Mouse (Mus musculus) CH12F3 (cell line): ENCODE results near the gene Rprd1b.
"Not testable (repeated sequence)": the region's sequence is repeated elsewhere in the genome, so short reads cannot be mapped to it uniquely, and the experiment has no call there.

Source experiments
- in situ Hi-C: fragments of 300-500 bp; cut with MboI; formaldehyde crosslinking; loops from 2 replicates; pipeline ENCODE4 v1.14.3; 2020; ENCODE audit warnings: low sequenced_read_pairs

The Rprd1b gene

DNA sequence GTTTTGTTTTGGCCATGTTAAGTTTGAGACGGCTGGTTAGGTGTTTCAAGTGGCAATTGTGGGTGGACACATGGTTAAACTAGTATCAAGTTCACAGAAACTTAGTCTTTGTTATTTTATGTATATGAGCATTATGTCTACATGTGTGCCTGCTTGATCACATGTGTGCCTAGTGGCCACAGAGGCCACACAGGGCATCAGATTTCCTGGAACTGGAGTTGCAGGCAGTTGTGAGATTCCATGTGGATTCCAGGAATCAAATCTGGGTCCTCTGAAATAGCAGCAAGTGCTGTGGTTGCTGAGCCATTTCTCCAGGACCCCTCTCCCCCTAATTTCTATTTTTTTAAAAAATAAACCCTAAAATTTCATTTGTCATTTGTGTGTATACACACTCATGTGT lies 11.4 kb downstream of the Rprd1b start:
- in situ Hi-C loops: no loop called here

DNA sequence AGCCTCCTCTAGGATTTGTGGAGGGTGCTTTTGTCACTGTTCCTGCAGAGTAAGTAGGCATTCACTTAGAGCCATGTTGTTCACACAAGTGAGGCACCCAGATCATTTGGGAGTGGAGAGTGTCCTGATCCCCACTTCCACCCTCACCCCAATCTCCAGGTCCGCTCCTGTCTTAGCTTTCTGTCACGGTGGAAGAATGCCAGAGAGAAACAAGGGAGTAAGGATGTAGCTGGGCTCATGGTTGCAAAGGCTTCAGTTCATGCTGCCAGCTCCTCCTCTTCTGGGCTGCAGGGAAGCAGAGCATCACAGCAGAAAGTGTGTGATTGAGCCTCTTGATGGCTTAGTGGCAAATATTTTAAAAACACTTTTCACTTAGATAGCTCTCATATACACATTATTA lies 12.1 kb downstream of the Rprd1b start:
- in situ Hi-C loops: no loop called here

- in situ Hi-C loops: no loop called here
These were observed 15.2 kb downstream of the Rprd1b start for GRCm38 (mm10) chr2:158043504-158043903.

DNA sequence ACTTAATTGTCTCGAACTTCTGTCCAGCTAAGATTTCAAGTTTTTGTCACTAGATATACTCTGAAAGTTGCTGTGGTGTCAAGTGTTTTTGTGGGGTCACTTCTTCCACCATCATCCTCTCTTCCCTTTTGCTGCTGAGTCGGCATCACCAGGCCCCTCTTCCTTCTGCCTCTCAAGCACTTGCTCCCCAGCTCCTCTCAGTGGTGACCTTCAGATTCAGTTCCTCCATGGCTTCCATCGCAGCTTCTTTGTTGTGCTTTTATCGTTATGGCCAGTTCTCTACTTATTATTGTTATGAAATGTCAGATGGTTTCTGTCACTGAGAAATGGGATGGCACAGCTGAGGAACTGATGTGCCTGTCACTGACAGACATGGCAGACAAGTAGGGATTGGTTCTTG lies 17.9 kb downstream of the Rprd1b start:
- in situ Hi-C loops: no loop called here

DNA sequence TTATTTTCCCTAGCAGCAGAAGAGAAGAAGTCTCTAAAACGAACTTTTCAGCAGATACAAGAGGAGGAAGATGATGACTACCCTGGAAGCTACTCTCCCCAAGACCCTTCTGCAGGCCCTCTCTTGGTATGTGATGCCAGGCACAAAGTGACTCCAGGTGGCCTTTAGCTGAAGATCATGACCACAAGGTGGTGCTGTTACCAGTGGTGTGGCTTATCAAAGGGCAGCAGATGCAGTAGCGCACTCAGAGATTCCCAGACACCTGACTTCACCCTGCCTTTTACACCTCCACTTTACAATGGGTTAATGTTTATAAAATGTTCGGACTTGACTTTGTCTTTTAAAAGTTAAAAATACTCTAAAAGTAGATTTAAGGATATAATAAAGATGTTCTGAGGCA lies 19.6 kb downstream of the Rprd1b start:
- in situ Hi-C loops: no loop called here

DNA sequence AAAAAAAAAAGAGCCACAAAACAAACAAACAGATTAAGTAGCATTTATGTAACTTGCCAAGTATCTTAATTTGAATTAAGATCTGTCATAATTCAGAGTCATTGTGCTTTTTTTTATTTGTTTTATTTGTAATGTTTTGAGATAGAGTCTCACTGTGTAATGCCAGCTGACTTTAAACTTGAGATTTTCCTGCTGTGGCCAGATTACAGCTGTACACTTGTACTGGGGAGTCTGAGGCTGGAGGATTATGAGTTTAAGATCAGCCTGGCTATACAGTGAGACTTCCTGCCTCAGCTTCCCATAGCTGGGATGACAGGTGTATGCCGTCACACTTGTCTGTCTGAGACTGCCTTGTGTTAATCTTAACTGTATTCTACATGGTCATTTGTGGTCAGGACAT lies 20.4 kb downstream of the Rprd1b start:
- in situ Hi-C loops: no loop called here

DNA sequence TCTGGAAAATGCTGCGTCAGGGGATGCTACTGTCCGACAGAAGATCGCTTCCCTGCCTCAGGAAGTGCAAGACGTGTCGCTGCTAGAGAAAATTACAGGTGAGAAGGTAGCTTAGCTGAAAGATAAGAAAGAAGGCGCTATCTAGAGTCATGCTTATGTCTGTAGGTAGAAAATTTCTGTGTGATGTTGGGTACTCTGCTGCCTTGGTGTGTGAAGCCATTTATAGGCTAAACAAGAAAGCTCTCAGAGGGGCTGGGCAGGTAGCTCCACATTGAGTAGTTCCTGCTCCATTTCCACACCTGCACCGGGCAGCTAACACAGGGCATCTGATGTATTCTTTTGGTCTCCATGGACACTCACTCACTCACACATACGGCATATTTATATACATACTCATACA lies 21.8 kb downstream of the Rprd1b start:
- in situ Hi-C loops: no loop called here

DNA sequence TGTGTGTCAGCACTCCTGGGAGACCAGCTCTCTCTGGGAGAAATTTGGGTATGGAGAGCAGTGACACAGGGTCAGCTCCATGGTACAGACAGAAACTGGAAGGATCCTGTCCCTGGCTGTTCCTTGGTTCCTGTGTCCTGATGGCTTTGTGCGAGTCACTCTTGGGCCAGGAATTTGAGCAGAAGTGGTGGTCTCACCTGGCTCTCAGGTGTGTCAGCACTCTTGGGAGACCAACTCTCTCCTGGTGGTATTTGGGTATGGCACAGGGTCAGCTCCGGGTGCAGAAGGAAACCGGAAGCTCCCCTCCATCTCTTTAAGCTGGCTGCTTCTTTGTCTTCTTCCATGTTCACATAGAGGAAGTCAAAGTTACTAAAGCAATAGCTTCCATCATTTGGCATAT lies 26.3 kb downstream of the Rprd1b start:
- in situ Hi-C loops: no loop called here

DNA sequence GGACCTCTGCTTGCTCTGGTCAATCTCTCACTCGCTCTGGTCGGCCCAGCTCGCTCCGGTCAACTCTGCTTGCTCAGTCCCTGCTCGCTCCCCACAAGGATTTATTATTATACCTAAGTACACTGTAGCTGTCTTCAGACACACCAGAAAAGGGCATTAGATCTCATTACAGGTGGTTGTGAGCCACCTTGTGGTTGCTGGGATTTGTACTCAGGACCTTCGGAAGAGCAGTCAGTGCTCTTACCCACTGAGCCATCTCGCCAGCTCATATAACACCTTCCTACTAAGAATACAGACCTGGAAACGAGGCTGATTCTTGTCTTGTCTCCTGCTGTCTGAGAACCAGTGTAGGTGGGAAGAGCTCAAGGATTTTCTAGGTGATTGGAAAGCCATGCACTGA lies 27.1 kb downstream of the Rprd1b start:
- in situ Hi-C loops: not testable (repeated sequence)

GRCm38 (mm10) chr2:158057030-158057429 lies 28.7 kb downstream of the Rprd1b start:
- in situ Hi-C loops: no loop called here

DNA sequence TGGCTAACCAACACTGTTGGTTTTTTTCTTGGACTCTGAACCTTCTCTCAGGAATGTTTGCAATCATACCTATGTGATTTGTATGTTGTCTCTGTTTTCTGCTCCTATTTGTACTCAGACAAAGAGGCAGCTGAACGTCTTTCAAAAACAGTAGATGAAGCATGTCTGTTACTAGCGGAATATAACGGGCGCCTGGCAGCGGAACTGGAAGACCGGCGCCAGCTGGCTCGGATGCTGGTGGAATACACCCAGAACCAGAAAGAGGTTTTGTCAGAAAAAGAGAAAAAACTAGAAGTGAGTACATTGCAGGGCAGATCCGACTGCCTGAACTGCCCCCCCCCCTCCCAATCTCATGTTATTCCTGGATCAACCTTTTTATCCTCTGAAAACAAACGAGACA lies 30.2 kb downstream of the Rprd1b start:
- in situ Hi-C loops: no loop called here

GRCm38 (mm10) chr2:158059666-158060105 lies 31.4 kb downstream of the Rprd1b start:
- in situ Hi-C loops: no loop called here

DNA sequence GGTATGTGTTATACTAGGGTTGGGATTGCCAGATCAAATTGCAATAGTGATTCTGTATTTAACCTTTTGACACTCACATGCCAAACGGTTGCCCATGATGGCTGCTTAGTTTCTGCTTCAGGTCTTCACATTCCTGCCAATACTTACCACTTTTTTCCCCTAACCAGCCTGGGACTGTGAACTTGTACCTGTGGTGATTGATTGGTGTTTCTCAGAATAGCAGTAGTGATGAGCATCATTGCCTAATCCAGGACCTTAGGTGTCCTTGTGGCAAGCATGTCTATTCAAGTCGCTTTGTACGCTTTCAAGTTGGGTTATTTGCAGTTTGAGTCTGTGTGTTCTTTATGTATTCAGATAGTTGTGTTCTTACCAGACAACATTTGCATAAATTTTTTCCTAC lies 34.7 kb downstream of the Rprd1b start:
- in situ Hi-C loops: no loop called here

- in situ Hi-C loops: no loop called here
These were observed 36.3 kb downstream of the Rprd1b start for GRCm38 (mm10) chr2:158064571-158065048.

GRCm38 (mm10) chr2:158065064-158065463 lies 36.8 kb downstream of the Rprd1b start:
- in situ Hi-C loops: no loop called here

DNA sequence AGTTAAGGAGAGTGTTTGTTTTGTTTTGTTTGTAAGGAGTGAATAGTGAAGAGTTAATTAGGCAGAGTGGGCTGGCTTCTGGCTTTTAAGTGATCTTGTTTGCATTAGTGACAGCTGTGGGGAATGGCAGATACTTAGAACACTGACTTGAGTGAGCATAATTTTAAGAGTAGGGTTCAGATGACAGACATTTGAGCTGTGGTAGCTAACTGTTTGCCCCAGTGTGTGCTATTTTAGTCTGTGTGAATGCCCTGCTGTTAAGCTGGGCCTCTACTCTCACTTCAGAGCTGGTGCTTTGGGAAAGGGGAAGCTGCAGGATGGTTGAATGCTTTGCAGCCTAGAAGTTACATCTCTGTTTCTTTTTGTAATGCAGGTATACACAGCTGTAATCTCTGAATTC lies 38.2 kb downstream of the Rprd1b start:
- in situ Hi-C loops: no loop called here

GRCm38 (mm10) chr2:158067260-158067824 lies 39.0 kb downstream of the Rprd1b start:
- in situ Hi-C loops: no loop called here

- in situ Hi-C loops: no loop called here
These were observed 40.2 kb downstream of the Rprd1b start for GRCm38 (mm10) chr2:158068444-158068971.

DNA sequence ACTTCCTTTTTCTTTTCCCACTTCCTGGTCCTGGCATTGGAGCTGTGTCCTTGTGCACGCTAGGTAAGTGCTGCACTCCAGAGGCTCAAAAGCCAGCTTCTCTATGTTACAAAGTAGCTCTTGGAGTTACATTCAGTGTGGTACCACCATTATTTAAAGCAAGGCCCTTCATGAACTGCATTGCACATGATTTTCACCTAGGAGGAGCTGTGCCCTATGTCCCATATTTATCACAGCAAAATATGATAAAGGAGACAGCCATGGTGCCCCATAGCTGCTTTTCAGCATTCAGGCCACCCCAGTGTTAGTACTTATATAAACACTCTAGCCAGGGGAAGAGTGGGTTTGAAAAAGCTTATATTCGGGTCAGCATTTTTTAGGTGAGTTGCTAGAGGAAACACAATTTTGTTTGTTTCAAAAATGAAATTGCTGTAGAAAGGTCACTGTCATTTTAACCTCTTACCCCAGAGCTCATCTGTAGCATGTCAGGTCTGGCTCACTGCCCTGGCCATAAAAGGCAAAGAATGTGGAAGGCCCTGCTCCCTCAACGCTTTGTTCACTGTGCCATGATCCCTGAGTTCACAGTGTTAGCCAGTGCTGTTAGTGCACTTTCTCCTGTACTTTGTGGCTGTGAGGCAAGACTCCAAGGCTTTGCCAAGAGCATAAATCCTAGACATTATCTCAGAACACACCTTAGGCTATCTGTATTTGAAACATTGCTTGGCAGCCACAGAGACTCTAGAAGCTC lies 42.8 kb downstream of the Rprd1b start:
- in situ Hi-C loops: no loop called here

- in situ Hi-C loops: no loop called here
These were observed 43.3 kb downstream of the Rprd1b start for GRCm38 (mm10) chr2:158071633-158071995.

- in situ Hi-C loops: no loop called here
These were observed 46.5 kb downstream of the Rprd1b start for GRCm38 (mm10) chr2:158074835-158075234.

DNA sequence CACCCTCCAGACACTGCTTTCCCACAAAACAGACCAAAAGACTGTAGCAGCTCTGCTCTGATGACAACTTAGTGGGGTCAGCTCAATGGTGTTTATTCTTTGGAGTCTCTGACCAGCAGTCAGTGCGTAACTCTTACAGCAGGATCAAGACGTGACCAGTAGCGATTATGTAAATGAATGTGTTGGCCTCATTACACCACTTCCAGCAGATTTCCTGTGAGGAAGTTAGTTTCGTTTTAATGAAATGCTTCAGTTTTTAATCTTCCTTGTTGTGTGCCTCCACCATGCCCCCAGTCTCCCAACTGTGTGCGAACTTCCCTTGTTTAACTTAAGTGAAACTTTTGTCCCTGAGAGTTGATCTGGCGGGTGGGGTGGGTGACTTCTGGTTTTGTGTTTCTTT lies 48.4 kb downstream of the Rprd1b start:
- in situ Hi-C loops: no loop called here
